Mouse (Mus musculus): ENCODE measurements around the gene Rnf113a2.

- peak; percentile 53; the same call in 1 of the 2 replicates for TF ChIP-seq POLR2A (IDR thresholded peaks at IDR 0.05; ENCODE audit: low read depth, low read length)
- no peak for TF ChIP-seq CTCF (conservative IDR thresholded peaks at IDR 0.05 in 1 of 2, IDR thresholded peaks at IDR 0.05 in 1 of 2; ENCODE audit: low read depth in 2 of 2, low read length in 2 of 2)
- peak; percentile 46; the same call in 1 of the 2 replicates for TF ChIP-seq MAX (IDR thresholded peaks at IDR 0.05; ENCODE audit: low read length)
- TF ChIP-seq CHD2 (IDR thresholded peaks at IDR 0.05; ENCODE audit: low read length) = no peak
- no peak for TF ChIP-seq RAD21 (IDR thresholded peaks at IDR 0.05; ENCODE audit: low read depth, low read length)
- no peak for TF ChIP-seq HCFC1 (IDR thresholded peaks at IDR 0.05; ENCODE audit: low read depth, low read length)
- TF ChIP-seq USF2 (conservative IDR thresholded peaks at IDR 0.05; ENCODE audit: low read depth, low read length) = no peak
- no peak for TF ChIP-seq CHD1 (IDR thresholded peaks at IDR 0.05; ENCODE audit: low read depth, low read length)
- TF ChIP-seq EP300 (IDR thresholded peaks at IDR 0.05; ENCODE audit: low read length) = no peak
- no peak for TF ChIP-seq MAFK (IDR thresholded peaks at IDR 0.05; ENCODE audit: insufficient replicate concordance, low read length)
- TF ChIP-seq POLR2AphosphoS2 (IDR thresholded peaks at IDR 0.05; ENCODE audit: low read depth, low read length) = no peak
- TF ChIP-seq JUND (conservative IDR thresholded peaks at IDR 0.05; ENCODE audit: low read depth, low read length) = no peak
- no peak for TF ChIP-seq ZKSCAN1 (IDR thresholded peaks at IDR 0.05; ENCODE audit: borderline replicate concordance, low read depth, low read length)
- no peak for TF ChIP-seq E2F4 (IDR thresholded peaks at IDR 0.05; ENCODE audit: insufficient replicate concordance, low read depth, low read length)
Observed at GRCm38 (mm10) chr12:84408819-84409507, 8.0 kb upstream of the Rnf113a2 start, which contains the start of the genes Entpd5 and Bbof1.
